Mouse (Mus musculus): ENCODE measurements at regions not wholly inside any gene's neighbourhood (a gene's known extent, or its start where the extent isn't known, plus 50 kb on each side); places are given as distances from the start of the nearest gene placed in this dataset.

GRCm38 (mm10) chr10:46123795-46124194 lies 546.2 kb downstream of the Hace1 start:
- H3K27ac ChIP-seq = no peak overlapping the region
- no peak overlapping the region for H3K4me3 ChIP-seq (ENCODE audit: insufficient read depth in 1 of 2, low read depth in 2 of 2, low read length in 2 of 2)
- TF ChIP-seq EP300 (IDR thresholded peaks at IDR 0.05; ENCODE audit: low read depth) = no peak
- no peak for TF ChIP-seq CTCF (IDR thresholded peaks at IDR 0.05; ENCODE audit: low read depth)
- ATAC-seq (ENCODE audit: insufficient read depth) (no peak), DNase-seq (ENCODE audit: low read depth in 3 of 3, low spot score in 3 of 3) (no peak)
- H3K4me1 ChIP-seq (replicated peaks; ENCODE audit: control insufficient read depth in 2 of 2, insufficient read depth in 2 of 2, low read length in 1 of 2) = no peaks in the 10 kb centered on the region
- no peaks in the 10 kb centered on the region for H3K36me3 ChIP-seq (replicated peaks; ENCODE audit: control insufficient read depth, insufficient read depth, low read depth)
- no peaks in the 10 kb centered on the region for H3K27me3 ChIP-seq (ENCODE audit: control insufficient read depth, insufficient read depth, low read length)
- no peak overlapping the region for H3K4me2 ChIP-seq (ENCODE audit: low read depth)
- no peak overlapping the region for H3K9ac ChIP-seq (replicated peaks)
- H3K9me3 ChIP-seq (ENCODE audit: control insufficient read depth, low read length) = no peaks in the 10 kb centered on the region

GRCm38 (mm10) chr10:46135120-46135748 lies 557.6 kb downstream of the Hace1 start:
- Histone ChIP-seq H3K4me2 (ENCODE audit: low read depth) (no peak overlapping the region), H3K4me1 (replicated peaks; ENCODE audit: control insufficient read depth in 2 of 2, insufficient read depth in 2 of 2, low read length in 1 of 2) (no peaks in the 10 kb centered on the region), H3K27me3 (ENCODE audit: control insufficient read depth, insufficient read depth, low read length) (no peaks in the 10 kb centered on the region), H3K27ac (no peak overlapping the region), H3K36me3 (replicated peaks; ENCODE audit: control insufficient read depth, insufficient read depth, low read depth) (no peaks in the 10 kb centered on the region), H3K4me3 (ENCODE audit: insufficient read depth in 1 of 2, low read depth in 2 of 2, low read length in 2 of 2) (no peak overlapping the region), H3K9me3 (ENCODE audit: control insufficient read depth, low read length) (no peaks in the 10 kb centered on the region), H3K9ac (replicated peaks) (no peak overlapping the region)
- no peak for TF ChIP-seq EP300 (IDR thresholded peaks at IDR 0.05; ENCODE audit: low read depth)
- no peak for TF ChIP-seq CTCF (IDR thresholded peaks at IDR 0.05; ENCODE audit: low read depth)
- ATAC-seq (ENCODE audit: insufficient read depth) = no peak
- no peak for DNase-seq (ENCODE audit: low read depth in 3 of 3, low spot score in 3 of 3)
- WGBS (ENCODE audit: insufficient replicate concordance) = 44% methylated on average over 2 of the region's 2 CpGs

GRCm38 (mm10) chr10:46174035-46174434 lies 596.4 kb downstream of the Hace1 start:
- H3K4me3 ChIP-seq (ENCODE audit: insufficient read depth in 1 of 2, low read depth in 2 of 2, low read length in 2 of 2) = no peak overlapping the region
- H3K9ac ChIP-seq (replicated peaks) = no peak overlapping the region
- H3K27ac ChIP-seq = no peak overlapping the region
- no peaks in the 10 kb centered on the region for H3K4me1 ChIP-seq (replicated peaks; ENCODE audit: control insufficient read depth in 2 of 2, insufficient read depth in 2 of 2, low read length in 1 of 2)
- H3K4me2 ChIP-seq (ENCODE audit: low read depth) = no peak overlapping the region
- H3K27me3 ChIP-seq (ENCODE audit: control insufficient read depth, insufficient read depth, low read length) = no peaks in the 10 kb centered on the region
- DNase-seq (ENCODE audit: low read depth in 3 of 3, low spot score in 3 of 3) (no peak), ATAC-seq (ENCODE audit: insufficient read depth) (no peak)
- WGBS (ENCODE audit: insufficient replicate concordance) = 46% methylated on average over 2 of the region's 2 CpGs
- H3K36me3 ChIP-seq (replicated peaks; ENCODE audit: control insufficient read depth, insufficient read depth, low read depth) = no peaks in the 10 kb centered on the region
- TF ChIP-seq CTCF (IDR thresholded peaks at IDR 0.05; ENCODE audit: low read depth) (no peak), EP300 (IDR thresholded peaks at IDR 0.05; ENCODE audit: low read depth) (no peak)
- no peaks in the 10 kb centered on the region for H3K9me3 ChIP-seq (ENCODE audit: control insufficient read depth, low read length)

GRCm38 (mm10) chr10:46185763-46186458 lies 608.3 kb downstream of the Hace1 start:
- Histone ChIP-seq H3K27ac (no peak overlapping the region), H3K36me3 (replicated peaks; ENCODE audit: control insufficient read depth, insufficient read depth, low read depth) (no peaks in the 10 kb centered on the region), H3K27me3 (ENCODE audit: control insufficient read depth, insufficient read depth, low read length) (no peaks in the 10 kb centered on the region), H3K9me3 (ENCODE audit: control insufficient read depth, low read length) (no peaks in the 10 kb centered on the region), H3K9ac (replicated peaks) (no peak overlapping the region), H3K4me3 (ENCODE audit: insufficient read depth in 1 of 2, low read depth in 2 of 2, low read length in 2 of 2) (no peak overlapping the region), H3K4me1 (replicated peaks; ENCODE audit: control insufficient read depth in 2 of 2, insufficient read depth in 2 of 2, low read length in 1 of 2) (no peaks in the 10 kb centered on the region), H3K4me2 (ENCODE audit: low read depth) (no peak overlapping the region)
- DNase-seq (ENCODE audit: low read depth in 3 of 3, low spot score in 3 of 3) (no peak), ATAC-seq (ENCODE audit: insufficient read depth) (no peak)
- TF ChIP-seq EP300 (IDR thresholded peaks at IDR 0.05; ENCODE audit: low read depth) (no peak), CTCF (IDR thresholded peaks at IDR 0.05; ENCODE audit: low read depth) (no peak)
- WGBS (ENCODE audit: insufficient replicate concordance) = 63% methylated on average over 4 of the region's 4 CpGs

- Histone ChIP-seq H3K4me2 (ENCODE audit: low read depth) (no peak overlapping the region), H3K36me3 (replicated peaks; ENCODE audit: control insufficient read depth, insufficient read depth, low read depth) (no peaks in the 10 kb centered on the region), H3K4me1 (replicated peaks; ENCODE audit: control insufficient read depth in 2 of 2, insufficient read depth in 2 of 2, low read length in 1 of 2) (no peaks in the 10 kb centered on the region), H3K9me3 (ENCODE audit: control insufficient read depth, low read length) (no peaks in the 10 kb centered on the region), H3K9ac (replicated peaks) (no peak overlapping the region), H3K27me3 (ENCODE audit: control insufficient read depth, insufficient read depth, low read length) (no peaks in the 10 kb centered on the region), H3K27ac (no peak overlapping the region), H3K4me3 (ENCODE audit: insufficient read depth in 1 of 2, low read depth in 2 of 2, low read length in 2 of 2) (no peak overlapping the region)
- TF ChIP-seq EP300 (IDR thresholded peaks at IDR 0.05; ENCODE audit: low read depth) (no peak), CTCF (IDR thresholded peaks at IDR 0.05; ENCODE audit: low read depth) (no peak)
- DNase-seq (ENCODE audit: low read depth in 3 of 3, low spot score in 3 of 3) (no peak), ATAC-seq (ENCODE audit: insufficient read depth) (no peak)
Measured at GRCm38 (mm10) chr10:46194143-46194542, 616.5 kb downstream of the Hace1 start.
